Mouse (Mus musculus): ENCODE measurements around the gene Abcd4.

Gene Abcd4

DNA sequence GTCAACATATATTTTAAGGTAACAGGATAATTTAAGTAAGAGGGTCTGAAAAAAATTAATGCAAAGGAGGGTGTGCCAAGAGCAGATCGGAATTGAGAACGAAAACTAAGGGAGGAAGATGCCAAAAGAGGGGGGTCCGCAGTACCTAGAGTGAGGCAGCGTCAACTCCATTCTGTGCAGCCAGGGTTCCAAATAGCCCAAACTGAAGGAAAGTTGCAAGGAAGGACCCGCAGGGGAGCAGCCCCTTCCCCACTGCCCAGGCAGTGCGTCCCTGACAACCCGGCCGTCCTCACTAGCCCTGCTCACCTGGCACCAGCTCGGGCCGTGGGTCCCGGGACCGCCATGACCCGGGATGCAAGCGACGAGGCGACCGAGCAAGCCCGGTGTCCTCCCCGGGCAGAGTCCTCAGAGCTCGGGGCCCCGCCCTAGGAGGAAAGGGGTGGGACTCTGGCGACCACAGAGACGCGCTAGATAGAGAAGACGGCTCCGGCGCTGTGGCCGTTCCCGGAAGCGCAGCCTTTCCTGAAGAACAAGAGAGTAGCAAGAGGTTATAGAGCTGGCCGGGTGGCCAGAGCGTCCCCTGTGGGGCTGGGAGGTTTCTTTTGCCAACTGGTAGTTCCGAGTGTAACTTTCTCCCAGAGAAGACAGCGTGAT lies at the start of gene Abcd4:
Gene Abcd4, minus strand, starts transcription at position 437 of the 654 bp plus-strand sequence.
- DNase-seq (ENCODE audit: extremely low read depth, low read depth, low spot score) = peak; percentile 49

DNA sequence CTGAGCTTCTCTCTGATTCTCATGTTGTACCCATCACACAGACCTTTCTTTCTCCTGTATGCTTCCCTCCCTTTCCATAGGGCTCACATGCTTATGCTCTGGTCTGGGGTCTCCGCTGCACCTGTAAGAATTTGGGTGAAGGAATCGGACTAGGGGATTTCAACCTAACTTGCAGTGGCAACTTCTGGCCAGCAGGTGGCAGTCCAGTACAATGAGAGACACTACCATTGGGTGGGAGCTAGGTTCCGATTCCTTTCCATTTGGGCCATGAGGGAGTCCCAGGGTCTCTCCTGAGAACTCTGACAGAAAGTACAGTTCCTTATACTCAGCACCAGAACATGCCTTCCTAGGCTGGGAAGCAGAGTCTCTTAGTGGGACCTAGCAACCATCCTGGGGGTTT lies 36.7 kb upstream of the Abcd4 start:
- no peak for DNase-seq (ENCODE audit: extremely low read depth, low read depth, low spot score)

DNA sequence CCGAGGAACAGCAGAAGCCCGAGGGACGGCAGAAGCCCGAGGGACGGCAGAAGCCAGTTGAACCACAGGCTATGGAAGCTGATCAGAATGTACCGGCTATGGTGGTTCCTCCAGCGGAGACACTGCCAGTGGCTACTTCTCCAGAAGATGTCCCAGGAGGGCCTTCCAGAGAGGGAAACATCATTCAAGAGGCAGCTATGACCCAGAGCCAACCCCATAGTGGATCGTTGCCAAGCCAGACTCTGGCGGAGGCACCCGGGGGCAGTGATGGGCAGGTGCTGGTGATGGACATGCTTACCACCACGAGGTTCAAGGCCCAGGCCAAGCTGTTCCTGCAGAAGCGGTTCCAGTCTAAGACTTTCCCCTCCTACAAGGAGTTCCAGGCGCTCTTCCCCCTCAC lies 33.0 kb upstream of the Abcd4 start:
- no peak for DNase-seq (ENCODE audit: extremely low read depth, low read depth, low spot score)

DNA sequence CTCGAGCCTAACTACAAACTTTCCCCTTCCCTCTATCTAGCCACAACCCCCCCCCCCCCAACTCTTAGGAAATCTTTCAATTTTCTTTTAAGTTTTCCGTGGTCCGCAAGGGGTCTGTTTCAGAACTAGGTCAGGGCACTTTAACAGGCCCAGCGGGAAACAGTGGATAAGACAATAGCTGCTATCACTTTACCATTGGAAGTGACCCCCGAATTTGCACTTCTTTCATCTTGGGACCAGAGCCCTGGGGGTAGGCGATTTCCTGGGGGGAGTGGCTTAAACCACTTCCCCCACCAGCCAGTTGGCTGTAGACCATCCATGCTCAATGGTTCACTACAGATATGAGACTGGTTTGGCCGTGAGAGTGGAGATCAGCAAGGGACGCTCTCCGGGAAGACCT lies 23.4 kb upstream of the Abcd4 start, which contains the start of gene Vrtn:
Gene Vrtn, plus strand, starts transcription at position 366 of the 400 bp plus-strand sequence.
- DNase-seq (ENCODE audit: extremely low read depth, low read depth, low spot score) = no peak

DNA sequence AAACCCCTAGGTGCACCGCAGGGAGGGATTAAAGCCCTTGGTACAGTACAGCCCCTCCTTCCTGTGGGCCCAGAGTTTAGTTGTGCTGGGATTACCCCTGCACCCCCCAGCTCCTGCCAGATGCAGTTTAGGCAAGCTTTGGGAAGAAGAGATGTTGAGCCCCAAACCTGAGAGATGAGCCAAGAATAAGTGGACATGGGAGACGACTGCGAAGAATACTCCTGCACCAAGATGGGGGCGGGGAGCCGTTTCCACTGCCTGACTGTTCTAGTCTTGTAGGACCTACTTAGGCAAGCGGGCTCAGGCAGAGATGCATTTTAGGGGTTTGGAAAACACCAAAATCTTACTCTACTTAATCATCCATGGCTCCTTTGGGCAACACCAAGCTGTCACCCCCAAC lies 23.0 kb upstream of the Abcd4 start:
- no peak for DNase-seq (ENCODE audit: extremely low read depth, low read depth, low spot score)

DNA sequence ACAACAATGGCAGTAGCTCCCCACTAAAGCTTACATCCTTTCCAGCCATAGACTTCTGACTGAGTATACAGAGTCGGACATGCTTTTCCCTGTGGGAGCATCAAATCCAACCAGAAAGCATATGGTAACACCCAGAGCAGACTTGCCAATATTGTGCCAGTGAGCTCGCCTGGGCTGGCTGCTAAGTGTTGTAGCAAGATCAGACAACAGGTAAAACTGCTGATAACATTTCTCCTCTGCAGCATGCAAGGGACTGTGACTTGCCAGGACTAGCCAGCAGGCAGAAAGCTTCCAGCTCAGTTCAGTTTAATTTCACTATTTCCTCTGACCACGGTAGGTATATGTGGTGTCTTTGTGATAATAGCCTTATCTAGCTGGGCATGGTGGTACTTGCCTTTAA lies 14.7 kb upstream of the Abcd4 start:
- no peak for DNase-seq (ENCODE audit: extremely low read depth, low read depth, low spot score)

DNA sequence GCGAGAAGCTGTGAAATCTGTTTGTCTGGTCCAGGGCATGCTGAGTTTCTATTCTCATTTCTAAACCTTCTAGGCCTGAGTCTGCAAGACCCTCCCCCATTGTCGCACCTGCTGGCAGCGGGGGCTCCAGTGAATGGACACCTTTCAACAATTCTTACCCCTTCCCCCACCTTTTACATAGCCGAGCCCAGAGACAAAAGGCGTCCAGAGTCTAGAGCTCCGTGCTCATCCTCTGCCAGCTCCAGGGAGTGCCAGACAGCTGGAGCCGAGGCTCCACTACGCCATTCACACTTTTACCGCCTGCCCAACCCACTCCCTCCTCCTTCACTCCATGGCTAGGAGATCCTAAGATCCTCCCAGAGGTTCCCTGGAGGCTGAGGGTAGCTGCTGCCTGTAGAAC lies 7.9 kb upstream of the Abcd4 start:
- DNase-seq (ENCODE audit: extremely low read depth, low read depth, low spot score) = no peak

DNA sequence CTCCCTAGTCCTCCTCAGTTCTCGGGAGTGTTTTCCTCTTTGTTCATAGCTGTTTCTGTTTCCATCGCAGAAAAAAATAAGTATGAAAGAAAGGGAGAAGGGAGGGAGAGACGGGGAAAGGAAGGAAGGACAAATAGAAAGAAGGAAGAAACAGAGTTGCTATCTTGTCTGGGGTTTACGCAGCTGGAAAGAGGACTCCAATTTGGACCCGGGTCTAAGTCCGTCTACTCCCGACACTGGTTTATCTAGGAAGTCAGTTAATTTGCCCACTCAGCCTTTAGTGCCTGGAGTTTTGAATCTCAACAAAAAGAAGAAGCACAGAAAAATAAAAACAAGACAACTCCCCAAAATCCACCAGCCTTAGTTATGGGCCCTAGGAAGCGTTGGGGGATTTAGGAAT lies 7.4 kb upstream of the Abcd4 start:
- no peak for DNase-seq (ENCODE audit: extremely low read depth, low read depth, low spot score)

DNA sequence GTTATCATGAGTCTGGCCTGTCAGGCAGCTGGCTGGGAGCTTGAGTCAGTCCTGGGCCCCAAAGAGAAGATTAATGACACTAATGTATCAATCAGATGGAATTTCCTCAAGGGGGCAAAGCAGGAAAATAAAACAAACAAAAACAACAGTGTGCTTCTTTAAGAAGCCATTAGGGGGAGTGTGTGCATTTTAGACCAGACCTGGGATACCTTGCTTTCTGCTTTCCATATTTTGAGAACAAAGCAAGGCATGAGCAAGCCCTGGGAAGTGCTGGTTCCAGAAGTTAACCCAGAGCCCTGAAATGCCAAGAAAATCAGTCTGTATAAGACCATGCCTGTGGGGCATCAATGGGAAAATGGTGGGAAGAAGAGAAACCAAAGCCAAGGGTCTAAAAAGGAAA lies 3.8 kb upstream of the Abcd4 start:
- no peak for DNase-seq (ENCODE audit: extremely low read depth, low read depth, low spot score)

DNA sequence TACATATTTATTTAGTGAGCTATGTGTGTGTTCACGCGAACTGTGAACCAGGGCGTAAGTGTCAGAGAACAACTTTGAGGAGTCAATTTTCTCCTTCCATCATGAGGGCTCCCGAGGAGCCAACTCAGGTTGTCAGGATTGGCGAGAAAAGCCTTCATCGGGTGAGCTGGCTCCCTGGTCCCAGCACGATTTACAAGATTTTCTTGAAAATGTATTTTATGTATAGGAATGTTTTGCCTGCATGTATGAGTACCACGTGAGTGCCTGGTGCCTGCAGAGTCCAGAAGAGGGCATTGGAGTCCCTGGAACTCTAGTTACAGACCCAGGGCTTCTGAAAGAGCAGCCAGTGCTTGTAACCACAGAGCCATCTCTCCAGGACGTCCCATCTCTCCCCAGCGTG lies 450 bp upstream of the Abcd4 start:
- no peak for DNase-seq (ENCODE audit: extremely low read depth, low read depth, low spot score)

DNA sequence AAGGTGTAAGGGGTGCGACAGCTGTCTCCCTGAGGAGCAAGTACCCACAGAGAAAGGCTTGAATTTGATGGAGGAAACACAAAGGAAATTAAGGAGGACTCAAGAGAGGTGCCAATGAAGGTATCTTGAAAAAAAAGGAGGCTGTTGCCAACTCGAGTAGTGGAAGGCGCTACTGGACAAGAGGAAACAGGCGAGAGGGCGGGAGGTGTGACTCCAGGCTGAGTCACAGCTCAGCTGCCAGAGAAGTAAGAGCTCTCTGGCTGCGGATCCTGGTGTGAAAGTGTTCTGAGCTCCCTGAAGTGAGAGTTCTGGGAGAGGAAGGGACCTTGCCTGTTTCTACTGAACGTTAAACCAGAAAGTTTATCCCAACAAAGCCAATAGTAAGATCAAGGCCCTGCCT lies 2.7 kb downstream of the Abcd4 start:
- peak; percentile 21 for DNase-seq (ENCODE audit: extremely low read depth, low read depth, low spot score)

DNA sequence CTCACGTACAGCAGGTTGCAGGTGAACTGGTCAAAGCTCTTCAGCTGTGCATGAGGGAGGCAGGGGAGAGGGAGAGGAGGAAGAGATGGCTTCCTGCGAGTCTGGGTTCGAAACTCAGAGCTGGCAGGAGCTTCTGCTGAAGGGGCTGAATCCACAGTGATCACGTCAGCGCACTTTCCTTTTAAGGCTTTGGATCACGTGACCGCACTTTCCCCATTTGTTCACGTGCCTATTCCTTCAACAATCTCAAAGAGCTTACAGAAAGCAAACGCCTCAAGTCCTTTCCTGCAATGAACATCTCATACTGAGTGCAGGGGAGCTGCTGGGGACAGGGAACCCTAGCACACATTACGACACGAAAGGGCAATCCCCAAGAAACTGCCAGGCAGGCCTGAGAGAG lies 3.2 kb downstream of the Abcd4 start:
- DNase-seq (ENCODE audit: extremely low read depth, low read depth, low spot score) = no peak

DNA sequence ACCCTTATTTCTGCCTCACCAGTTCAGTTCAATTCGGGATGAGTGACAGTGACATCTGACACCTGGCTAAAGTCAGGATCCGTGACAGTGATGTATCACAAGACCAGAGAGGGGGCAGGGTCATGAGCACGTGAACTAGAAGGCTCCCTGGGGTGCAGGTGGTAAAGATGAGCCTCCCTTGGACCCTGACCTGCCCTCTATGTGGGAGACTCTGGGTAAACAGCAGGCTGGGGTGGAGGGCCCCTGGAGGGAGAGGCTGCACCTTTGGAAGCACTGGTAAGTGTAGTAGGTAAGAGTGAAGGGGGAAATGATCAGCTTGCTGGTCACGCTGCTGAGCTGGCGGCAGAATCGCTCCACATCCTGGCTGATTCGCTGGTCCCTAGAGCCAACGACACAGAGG lies 4.7 kb downstream of the Abcd4 start:
- no peak for DNase-seq (ENCODE audit: extremely low read depth, low read depth, low spot score)

DNA sequence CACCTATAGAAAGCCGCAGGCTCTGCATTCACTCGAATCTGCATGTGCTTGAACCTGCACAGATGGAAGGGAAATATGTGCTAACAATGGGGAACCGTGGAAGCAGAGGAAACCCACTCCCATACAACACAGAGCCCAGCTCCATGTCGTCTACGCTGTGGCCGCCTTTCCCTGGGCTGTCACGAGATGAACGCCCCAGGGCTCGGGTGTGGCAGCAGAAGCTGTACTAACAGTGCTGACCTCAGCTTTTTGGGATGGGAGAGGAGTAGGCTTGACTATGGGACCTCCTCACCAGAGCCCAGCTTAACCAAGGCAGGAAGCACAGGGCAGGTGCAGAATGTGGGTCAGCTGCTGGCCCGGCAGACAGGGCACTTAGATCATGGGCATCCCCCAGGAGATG lies 5.5 kb downstream of the Abcd4 start:
- DNase-seq (ENCODE audit: extremely low read depth, low read depth, low spot score) = no peak

DNA sequence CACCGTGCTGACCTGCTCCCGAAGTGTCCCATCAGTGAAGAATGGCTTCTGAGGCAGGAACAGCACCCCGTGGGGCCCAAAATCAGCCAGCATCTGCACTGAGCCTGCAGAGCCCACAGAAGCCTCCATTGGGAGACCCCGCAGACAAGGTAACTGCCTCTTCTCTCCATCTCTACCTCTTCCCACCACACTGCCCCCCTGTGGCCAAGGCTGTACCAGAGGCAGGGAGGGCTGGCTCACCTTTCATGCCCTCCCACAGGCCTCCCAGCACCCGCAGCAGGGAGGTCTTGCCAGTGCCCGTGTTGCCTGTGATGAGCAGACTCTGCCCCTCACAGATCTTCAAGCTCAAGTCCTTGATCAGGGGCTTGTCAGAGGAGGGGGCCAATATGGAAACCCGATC lies 11.4 kb downstream of the Abcd4 start:
- no peak for DNase-seq (ENCODE audit: extremely low read depth, low read depth, low spot score)

DNA sequence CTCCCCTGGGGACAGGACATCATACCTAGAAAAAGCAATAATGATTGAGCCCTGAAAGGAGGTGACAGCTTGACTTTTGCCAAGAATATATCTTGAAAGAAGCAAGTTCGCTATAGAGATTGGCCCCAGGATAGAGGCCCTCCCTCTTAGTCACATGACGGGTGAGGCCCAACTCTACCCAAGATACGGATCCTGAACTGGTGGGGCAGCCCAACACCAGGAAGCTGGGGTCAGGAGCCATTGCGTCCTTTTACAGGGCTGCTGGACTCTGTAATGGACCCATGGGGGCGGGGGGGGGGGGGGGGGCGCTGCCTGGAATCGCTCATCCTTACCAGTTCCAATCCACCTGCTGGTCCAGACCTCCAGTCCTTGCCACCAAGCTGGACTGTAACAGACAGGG lies 13.2 kb downstream of the Abcd4 start:
- no peak for DNase-seq (ENCODE audit: extremely low read depth, low read depth, low spot score)

DNA sequence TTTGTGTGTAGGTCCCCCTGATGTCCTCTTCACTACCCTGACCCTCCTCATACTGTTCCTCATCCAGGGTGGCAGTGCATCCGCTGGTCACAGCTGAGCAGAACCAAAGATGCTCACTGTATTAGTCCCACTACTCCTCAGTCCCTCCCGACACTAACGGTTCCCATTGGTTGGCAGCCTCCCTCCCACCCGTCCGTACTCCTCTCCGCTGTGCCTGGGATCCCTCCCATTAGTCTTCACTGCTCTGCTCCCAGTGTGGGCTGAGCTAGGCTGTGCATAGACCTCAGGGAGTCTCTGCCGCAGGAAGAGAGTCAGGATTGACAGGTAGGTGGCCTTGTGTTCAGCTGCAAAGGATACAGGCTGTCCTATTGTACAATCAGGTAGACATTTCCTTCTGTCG lies 18.9 kb downstream of the Abcd4 start:
- DNase-seq (ENCODE audit: extremely low read depth, low read depth, low spot score) = no peak

DNA sequence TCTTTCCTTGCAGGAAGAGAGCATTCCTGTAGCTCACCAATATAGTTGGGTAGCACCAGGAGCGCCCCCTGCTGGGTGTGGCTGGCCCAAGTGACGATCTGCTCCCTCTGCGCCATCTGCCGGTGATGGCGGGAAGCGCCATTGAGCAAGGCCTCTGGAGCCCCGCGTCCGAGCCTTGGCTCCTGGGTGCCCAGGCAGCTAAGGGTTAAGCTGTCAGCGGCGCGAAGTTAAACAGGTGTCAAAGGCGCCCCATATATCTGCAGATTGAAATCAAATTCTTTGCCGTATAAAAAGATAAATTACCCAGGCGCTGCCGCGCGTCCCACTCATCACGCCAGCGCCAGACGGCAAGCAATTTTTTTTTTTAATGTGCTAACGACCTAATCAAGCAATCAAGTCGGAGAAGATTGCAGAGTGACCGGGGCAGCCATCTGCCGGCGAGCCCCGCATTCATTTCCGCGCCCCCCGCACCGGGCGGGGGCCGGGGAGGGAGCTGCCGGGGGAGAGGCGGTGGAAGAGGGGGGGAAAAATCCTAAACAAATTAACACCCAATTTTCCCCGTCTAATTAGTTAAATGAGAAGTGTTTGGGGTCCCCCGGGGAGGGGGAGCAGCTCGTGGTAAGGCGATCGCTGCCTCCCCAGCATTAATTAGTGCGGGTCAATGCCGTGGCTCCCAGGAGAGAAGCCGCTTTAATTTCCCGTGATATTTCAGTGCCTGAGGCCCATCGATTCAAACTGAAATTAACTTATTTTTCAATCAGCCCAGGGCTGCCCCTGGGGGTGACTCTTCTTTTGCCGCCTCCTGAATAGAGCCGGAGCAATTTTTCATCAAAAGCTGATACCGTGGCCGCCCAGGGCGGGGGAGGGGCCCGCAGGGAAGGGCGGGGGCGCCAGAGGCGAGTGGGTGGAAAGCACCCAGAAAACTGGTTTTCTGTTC lies 27.1 kb downstream of the Abcd4 start:
- no peak for DNase-seq (ENCODE audit: extremely low read depth, low read depth, low spot score)

DNA sequence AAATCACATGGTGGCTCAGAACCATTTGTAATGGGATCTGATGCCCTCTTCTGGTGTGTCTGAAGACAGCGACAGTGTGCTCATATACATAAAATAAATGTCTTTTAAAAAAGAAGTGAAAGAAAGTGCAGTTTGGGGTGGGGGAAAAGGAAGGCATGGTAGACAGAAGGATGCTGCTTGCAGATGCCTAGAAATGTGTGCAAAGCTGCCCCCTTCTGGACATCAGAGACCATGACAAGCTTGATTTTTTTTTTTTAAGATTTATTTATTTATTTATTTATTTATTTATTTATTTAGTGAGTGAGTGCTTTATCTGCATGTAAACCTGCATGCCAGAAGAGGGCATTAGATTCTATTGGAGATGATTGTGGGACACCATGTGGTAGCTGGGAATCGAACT lies 35.9 kb downstream of the Abcd4 start:
- DNase-seq (ENCODE audit: extremely low read depth, low read depth, low spot score) = no peak

DNA sequence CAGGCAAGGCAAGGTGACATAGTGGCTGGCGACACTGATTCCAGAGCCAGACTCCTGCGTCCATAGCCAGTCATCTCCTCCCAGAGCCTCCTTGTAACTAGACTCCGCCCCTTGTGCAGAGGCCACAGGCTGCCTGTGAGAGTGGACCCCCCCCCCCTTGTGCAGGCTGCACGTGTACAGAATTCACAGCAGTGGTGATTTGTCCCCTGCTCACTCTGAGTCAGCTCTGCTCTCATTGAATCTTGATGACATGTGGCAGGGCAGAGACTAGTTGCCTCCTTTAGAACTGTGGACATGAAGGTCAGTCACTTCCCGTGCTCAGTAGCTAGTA lies 38.8 kb downstream of the Abcd4 start:
- no peak for DNase-seq (ENCODE audit: extremely low read depth, low read depth, low spot score)

DNA sequence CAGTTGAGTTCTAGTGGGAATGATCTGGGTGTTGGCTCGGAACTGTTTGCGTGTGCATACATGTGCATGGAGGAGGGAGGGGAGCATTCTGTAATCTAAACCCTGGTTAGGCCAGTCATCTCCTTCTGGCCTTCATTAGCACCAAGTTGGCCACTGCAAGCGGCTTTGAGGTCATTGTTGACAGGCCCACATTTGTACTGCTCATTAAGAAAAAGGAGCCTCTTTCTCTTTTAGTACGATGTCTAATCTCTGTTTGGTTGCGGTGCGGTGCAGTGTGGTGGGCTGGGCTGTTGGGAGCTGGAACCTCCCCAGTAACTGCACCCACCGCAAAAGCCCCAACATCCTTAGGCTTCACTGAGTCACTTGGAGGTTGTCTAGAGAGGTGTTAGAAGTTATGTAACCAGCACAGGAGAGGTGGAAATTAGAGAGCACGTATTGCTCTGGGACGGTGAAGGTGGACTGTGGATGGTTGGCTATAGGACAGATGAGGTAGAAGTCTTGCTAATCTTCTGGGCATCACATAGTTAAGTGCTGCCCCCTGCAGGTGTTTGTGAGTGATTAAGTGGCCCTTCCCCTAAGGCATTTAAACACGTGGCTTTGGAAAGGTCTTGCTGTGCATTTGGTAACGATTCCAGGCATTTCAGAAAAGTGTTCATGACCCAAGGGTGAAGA lies 39.3 kb downstream of the Abcd4 start:
- DNase-seq (ENCODE audit: extremely low read depth, low read depth, low spot score) = no peak

DNA sequence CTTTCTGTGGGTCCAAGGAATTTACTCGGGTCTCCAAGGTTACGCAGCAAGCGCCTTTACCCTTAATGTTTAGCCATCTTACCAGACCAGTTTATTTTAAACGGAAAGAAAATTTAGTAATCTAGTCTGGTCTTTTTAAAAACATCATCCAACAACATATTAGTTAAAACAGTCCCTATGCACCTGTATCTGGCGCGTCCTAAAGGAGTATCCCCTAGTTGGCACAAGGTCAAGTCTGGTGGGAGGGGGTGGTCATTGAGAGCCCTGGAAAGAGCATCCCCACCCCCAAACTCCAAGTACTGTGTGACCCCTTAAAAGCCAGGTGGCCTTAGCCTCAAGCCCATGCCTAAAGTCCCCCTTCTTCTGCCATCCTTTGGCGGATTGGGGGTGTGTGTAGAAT lies 44.1 kb downstream of the Abcd4 start:
- no peak for DNase-seq (ENCODE audit: extremely low read depth, low read depth, low spot score)

Data from fat pad, adult 2 months (tissue).